Mouse (Mus musculus) midbrain, embryonic 12.5 days (tissue): Measurements from ENCODE around the gene Dleu7. TPM values are rescaled to one million over a fixed set of nuclear protein-coding genes. Genes with fewer than 3 reads are reported as not detected.

Source experiments
- ATAC-seq: fragments of 200-750 bp; cut with Nextera tagmentation; 2 replicates; pipeline ENCODE4 v1.8.0; 2017; ENCODE audit warnings: low read depth, moderate TSS enrichment, moderate library complexity; ENCODE audit not compliant: low FRiP score
- H3K27ac ChIP-seq: fragments of 300-500 bp; sonication (generic); replicated peaks from 2 replicates; pipeline ENCODE4 v1.5.1; 2016; ENCODE audit warnings: mild to moderate bottlenecking
- H3K27me3 ChIP-seq: fragments of 300-500 bp; sonication (generic); 2 replicates; pipeline ENCODE4 v1.6.1; 2016; ENCODE audit warnings: mild to moderate bottlenecking
- H3K36me3 ChIP-seq: fragments of 300-500 bp; sonication (generic); 2 replicates; pipeline ENCODE4 v1.6.1; 2016
- H3K4me1 ChIP-seq: fragments of 300-500 bp; sonication (generic); 2 replicates; pipeline ENCODE4 v1.6.1; 2016
- H3K4me2 ChIP-seq: fragments of 300-500 bp; sonication (generic); replicated peaks from 2 replicates; pipeline ENCODE4 v1.6.1; 2016; ENCODE audit warnings: mild to moderate bottlenecking, moderate library complexity
- H3K4me3 ChIP-seq: fragments of 300-500 bp; sonication (generic); 2 replicates; pipeline ENCODE4 v1.5.1; 2016; ENCODE audit warnings: mild to moderate bottlenecking
- H3K9ac ChIP-seq: fragments of 300-500 bp; sonication (generic); replicated peaks from 2 replicates; pipeline ENCODE4 v1.6.1; 2016; ENCODE audit warnings: mild to moderate bottlenecking, moderate library complexity
- H3K9me3 ChIP-seq: fragments of 300-500 bp; sonication (generic); 2 replicates; pipeline ENCODE4 v1.6.1; 2016; ENCODE audit warnings: mild to moderate bottlenecking
- WGBS: fragments of 180-500 bp; shearing (Covaris S2); methylation state at CpG from one replicate; pipeline ENCODE4 v1.1.7; 2016; 5-methylcytosine and 5-hydroxymethylcytosine counted together
- polyA plus RNA-seq: library from polyadenylated mRNA; unstranded; fragments of >200 nt; fragmentation: Nextera tagmentation; extraction: Ambion mirVana; gene quantifications from 2 replicates; pipeline ENCODE4 v1.2.1, GENCODE M21; 2016

Dleu7 gene
- polyA plus RNA-seq, 1 experiment from 2014 or later, result 5.1 TPM

DNA sequence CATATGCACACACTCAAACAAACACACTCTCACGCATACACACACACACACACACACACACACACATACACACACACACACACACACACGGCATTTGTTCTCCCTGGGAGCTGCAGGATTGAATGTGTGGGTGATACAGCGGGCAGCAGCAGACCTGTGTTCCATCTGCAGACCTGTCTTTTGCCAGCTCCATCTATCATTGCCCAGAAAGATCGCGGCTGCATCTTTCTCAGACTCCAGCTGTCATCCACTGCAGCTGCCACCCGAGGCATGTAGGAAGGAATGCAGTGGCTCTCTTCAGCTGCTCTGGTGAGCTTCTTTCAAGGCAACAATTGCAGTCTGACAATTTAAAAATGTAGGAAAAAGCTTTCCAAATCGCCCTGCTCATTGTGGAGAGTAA lies 56.9 kb downstream of the Dleu7 start:
- 75% methylated on average over 7 of the region's 7 CpGs for WGBS
- Histone ChIP-seq H3K4me3 (no peak overlapping the region), H3K9ac (no peak overlapping the region), H3K27me3 (no peaks in the 10 kb centered on the region), H3K4me1 (no peaks in the 10 kb centered on the region), H3K27ac (no peak overlapping the region), H3K9me3 (no peaks in the 10 kb centered on the region), H3K4me2 (no peak overlapping the region), H3K36me3 (no peaks in the 10 kb centered on the region)
- ATAC-seq, result no peak

DNA sequence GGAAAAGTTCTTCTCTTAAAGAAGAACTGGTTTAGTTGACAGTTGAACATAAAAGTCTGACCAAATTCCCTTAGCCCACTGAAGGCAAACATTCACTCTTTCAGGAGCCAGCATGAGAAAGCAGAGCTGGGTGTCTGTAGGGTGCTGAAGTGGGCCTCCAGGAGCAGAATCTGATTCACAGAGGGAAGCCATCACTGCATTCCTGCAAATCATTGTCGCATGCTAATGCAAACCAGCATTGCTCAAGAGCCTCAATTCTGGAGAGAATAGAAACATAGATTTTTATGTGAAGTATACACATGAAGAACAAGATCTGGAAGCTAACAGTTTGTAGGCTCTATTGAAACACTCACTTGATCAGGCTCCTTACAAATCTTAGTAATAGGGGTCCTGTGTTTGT lies 57.6 kb downstream of the Dleu7 start:
- H3K9ac ChIP-seq, result no peak overlapping the region

DNA sequence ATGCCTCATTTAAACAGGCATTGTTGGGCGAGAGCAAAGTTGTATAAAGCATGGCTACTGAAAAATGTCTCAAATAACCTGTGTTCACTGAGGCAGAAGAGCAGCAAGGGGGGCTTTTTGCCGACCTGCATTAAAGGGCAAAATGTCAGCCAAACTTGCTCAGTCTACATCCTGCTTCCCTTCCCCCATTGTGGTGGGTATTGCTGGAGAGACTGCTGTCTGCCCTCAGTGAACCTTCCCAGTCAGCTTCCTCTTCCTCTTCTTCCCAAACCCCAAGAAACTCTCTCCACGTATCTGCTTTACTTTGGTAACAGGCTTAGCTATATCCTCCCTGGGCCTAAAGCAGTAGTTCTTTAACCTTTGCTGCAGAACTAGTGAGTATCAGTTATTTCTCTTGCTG lies 61.9 kb downstream of the Dleu7 start:
- H3K27ac ChIP-seq, result no peak overlapping the region
- no peak for ATAC-seq
- H3K36me3 ChIP-seq, result no peaks in the 10 kb centered on the region
- no peak overlapping the region for H3K4me3 ChIP-seq
- 0 out of 2 replicates have a peak, but pooled peaks cover 2% of the 10 kb centered on the region for H3K4me1 ChIP-seq
- H3K9ac ChIP-seq, result no peak overlapping the region
- no peaks in the 10 kb centered on the region for H3K9me3 ChIP-seq
- 55% methylated on average over 3 of the region's 3 CpGs for WGBS
- H3K4me2 ChIP-seq, result no peak overlapping the region
- H3K27me3 ChIP-seq, result no peaks in the 10 kb centered on the region

More for the DNA sequence above, 57.6 kb downstream of the Dleu7 start:
- Histone ChIP-seq H3K27me3 (no peaks in the 10 kb centered on the region), H3K4me1 (no peaks in the 10 kb centered on the region), H3K9me3 (no peaks in the 10 kb centered on the region), H3K4me2 (no peak overlapping the region), H3K27ac (no peak overlapping the region), H3K4me3 (no peak overlapping the region), H3K36me3 (no peaks in the 10 kb centered on the region)
- no peak for ATAC-seq
- WGBS, result 68% methylated on average over 1 of the region's 1 CpGs

DNA sequence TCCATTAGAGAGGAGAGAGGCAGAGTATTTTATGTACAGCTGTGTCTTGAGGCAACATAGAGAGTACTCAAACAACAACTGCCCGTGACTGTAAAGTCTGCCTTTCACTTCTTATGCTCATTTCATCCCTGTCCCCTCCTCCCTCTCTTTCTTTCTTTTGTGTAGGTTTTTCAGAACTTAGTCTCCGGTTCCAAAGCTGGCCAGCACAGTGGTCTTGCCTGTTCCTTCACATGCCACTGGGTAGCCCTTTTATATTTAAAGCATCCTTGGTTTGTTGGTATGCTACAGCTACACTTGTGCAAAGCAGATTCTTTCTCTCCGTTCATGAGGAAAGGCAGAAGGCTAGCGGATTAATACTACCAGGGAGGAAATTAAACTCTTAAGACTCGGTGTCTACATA lies 65.7 kb downstream of the Dleu7 start:
- no peak overlapping the region for H3K4me2 ChIP-seq
- H3K9me3 ChIP-seq, result no peaks in the 10 kb centered on the region
- H3K27ac ChIP-seq, result no peak overlapping the region
- ATAC-seq, result no peak; the same call in 1 of the 2 replicates
- 40% methylated on average over 5 of the region's 5 CpGs for WGBS
- no peaks in the 10 kb centered on the region for H3K27me3 ChIP-seq
- H3K36me3 ChIP-seq, result no peaks in the 10 kb centered on the region
- H3K4me3 ChIP-seq, result no peak overlapping the region
- H3K9ac ChIP-seq, result no peak overlapping the region
- H3K4me1 ChIP-seq, result 0 out of 2 replicates have a peak, but pooled peaks cover 2% of the 10 kb centered on the region

- H3K27ac ChIP-seq, result no peak overlapping the region
- H3K4me3 ChIP-seq, result no peak overlapping the region
- H3K27me3 ChIP-seq, result no peaks in the 10 kb centered on the region
- no peak for ATAC-seq
- WGBS, result 70% methylated on average over 11 of the region's 11 CpGs
- no peak overlapping the region for H3K4me2 ChIP-seq
- no peak overlapping the region for H3K9ac ChIP-seq
- H3K4me1 ChIP-seq, result 0 out of 2 replicates have a peak, but pooled peaks cover 2% of the 10 kb centered on the region
- no peaks in the 10 kb centered on the region for H3K36me3 ChIP-seq
- no peaks in the 10 kb centered on the region for H3K9me3 ChIP-seq
Measured at GRCm38 (mm10) chr14:62226576-62227047, 66.2 kb downstream of the Dleu7 start.

Other genes with a start within 250 kb of the Dleu7 start
- gene Rnaseh2b, start 458 bp downstream of the Dleu7 start, polyA plus RNA-seq, result 65.3 and 69.5 TPM in 2 replicates
- gene Gucy1b2, start 163.2 kb upstream of the Dleu7 start, polyA plus RNA-seq, result 1.6 and 2.2 TPM in 2 replicates